Mouse (Mus musculus) heart, postnatal 0 days (tissue): ENCODE results near the gene Mymk.

ENCODE experiments used
- CTCF ChIP-seq: IDR thresholded peaks from 2 replicates; pipeline ENCODE4 v1.5.1; 2016; ENCODE audit warnings: antibody characterized with exemption, control low read depth, low read depth
- EP300 ChIP-seq: IDR thresholded peaks from 2 replicates; pipeline ENCODE4 v1.6.1; 2016; ENCODE audit warnings: antibody characterized with exemption, low read depth

DNA sequence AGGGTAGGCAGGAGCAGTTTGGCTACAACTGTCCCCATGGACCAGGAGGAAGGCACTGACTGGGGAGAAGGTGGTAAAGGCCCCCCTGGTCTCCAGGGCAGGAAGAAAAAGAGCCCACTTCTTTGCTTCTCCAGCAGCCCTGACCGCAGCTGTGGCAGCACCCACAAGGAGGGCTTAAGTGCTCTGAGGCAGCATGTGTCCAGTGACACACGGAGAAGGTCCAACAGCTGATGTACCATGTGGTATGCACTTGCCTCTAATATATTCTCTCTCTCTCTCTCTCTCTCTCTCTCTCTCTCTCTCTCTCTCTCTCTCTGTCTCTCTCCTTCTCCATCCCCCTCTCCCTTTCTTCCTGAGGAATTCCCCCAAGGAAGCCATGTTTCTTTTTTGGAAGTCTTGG is at the start of gene Mymk:
- TF ChIP-seq CTCF (no peak), EP300 (no peak)
